Mouse (Mus musculus): Measurements from ENCODE around the gene Phf7.

DNA sequence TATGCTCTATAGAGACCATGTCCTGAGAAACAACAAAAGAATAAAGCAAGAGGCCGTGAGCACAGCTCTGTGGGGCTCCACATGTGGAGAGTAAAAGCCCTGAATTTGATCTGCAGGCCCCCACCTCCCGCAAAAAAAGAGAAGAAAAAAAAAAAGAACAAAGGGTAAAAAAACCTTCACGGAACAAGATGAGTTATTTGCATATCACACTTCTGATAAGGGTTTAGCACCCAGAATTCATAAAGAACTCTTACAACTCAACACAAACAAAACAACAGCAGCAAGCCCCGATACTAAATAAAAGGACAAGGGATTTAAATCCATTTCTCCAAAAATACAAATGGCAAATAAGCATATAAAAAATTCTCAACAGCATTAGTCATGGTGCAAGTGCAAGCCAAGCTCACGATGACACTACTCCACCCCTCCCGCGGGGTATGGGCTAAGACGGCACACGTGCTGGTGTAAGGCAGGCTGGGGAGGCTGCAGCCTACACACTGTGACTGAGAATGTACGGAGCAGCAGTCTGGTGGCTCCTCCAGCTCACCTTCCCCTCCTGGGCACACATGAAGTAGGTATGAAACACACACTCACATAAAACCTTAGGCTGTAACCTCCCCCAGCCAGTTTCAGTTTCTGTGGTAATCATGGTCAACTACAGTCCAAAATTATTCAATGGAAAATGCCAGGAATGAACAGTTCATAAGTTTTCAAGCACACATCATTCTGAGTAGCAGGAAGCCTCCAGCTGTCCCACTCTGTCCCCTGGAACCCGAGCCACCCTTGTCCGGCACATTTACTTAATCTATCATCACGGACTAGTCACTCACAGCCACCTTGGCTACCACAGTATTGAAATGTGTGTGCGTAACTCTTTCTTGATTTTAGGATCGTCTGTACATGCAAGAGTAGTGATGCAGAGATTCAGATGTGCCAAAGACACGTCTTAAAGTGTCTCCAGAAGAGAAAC lies 53.3 kb downstream of the Phf7 start:
- TF ChIP-seq CTCF (IDR thresholded peaks at IDR 0.05; ENCODE audit: extremely low read depth, insufficient read length, insufficient replicate concordance, low read depth, low read length) (no peak), POLR2A (IDR thresholded peaks at IDR 0.05; ENCODE audit: low read depth, low read length) (no peak)
